Mouse (Mus musculus): ENCODE measurements around the gene Ss18l1. TPM values are rescaled to one million over a fixed set of nuclear protein-coding genes. Genes with fewer than 3 reads are reported as not detected.

Gene Ss18l1
- total and polyA plus RNA-seq, 3 experiments: 3.1 to 4.3 TPM; not detected in 1

DNA sequence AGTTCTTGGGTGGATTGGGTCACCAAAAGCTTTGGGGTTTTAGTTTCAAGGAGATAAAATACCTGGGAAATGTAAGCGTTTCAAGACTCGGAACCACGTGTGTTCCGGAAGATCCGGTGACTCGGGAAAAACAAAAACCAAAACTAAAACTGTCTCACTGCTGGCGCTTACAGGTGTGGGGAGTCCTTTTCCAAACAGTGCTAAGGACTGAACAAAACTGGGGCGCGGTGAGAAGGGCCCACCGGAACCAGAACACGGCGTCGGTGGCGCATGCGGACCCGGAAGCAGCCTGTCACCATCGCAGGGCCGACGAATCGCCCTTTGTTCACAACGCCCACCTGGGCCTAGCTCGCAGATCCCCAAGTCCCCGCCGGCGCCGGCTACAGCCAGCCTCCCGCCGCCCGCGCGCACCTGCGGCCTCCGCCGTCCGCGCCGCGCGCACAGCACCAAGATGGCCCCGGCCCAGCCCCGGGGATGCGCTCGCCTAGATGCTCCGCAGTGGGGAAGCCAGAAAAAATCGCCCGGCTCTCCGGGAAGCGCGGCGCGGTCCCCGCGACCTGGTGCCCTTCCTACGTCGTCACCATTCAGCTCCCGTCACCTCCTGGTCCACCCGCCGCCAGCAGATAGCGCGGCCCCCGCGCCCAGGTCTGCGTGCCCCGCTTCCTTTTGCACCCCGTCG is 593 bp upstream of the Ss18l1 start (continued):
- TF ChIP-seq TCF12 (IDR thresholded peaks at IDR 0.05; ENCODE audit: low read depth, low read length): no peak
- no peak for TF ChIP-seq ZKSCAN1 (IDR thresholded peaks at IDR 0.05; ENCODE audit: low read depth, low read length)

DNA sequence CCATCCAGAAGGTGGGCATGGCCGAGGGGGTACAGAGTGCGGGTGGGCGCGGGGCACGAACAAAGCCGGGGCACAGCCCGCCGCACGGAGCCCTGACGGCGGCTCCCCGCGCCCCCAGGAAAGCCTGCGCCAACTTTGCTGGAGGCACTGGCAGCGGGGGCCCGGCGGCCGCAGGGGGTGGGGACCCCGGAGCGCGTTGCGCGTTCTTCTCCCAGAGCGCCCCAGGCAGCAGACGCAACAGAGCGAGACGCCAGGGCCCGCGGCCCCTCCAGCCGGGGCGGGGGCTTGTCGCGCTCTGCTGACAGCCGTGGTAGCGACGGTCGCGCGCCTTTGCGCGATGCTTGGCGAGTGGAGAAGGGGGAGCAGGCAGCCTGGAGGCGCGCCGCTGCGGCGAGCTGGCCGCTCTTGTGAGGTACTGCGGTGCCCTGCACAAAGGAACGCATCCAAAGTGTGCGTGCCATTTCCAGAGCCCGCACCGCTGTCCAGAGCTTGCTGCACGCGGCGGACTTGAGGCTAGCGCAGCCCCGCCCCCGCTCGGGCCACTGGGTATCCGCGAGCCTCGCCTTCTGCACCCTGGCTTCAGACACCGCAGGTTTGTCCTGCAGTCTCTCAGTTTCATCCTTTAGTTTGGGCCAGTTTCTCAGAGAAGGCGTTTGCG is 678 bp downstream of the Ss18l1 start:
- Histone ChIP-seq H3K9me3 (replicated peaks; ENCODE audit: insufficient read depth, low read length) (no peaks in the 10 kb centered on the region), H3K36me3 (ENCODE audit: control insufficient read depth in 1 of 2, insufficient read depth in 2 of 2, low read length in 2 of 2) (peaks cover 8 to 13% of the 10 kb centered on the region in 2 experiments), H3K27ac (ENCODE audit: control insufficient read depth, low read depth, low read length) (peak overlapping the region; percentile 43), H3K4me3 (ENCODE audit: control insufficient read depth in 1 of 2, insufficient read depth in 1 of 2, low read depth in 2 of 2, low read length in 2 of 2) (peak overlapping the region; percentile 87 to 91), H3K27me3 (ENCODE audit: control insufficient read depth in 1 of 2, insufficient read depth in 2 of 2, low read length in 2 of 2) (no peaks in the 10 kb centered on the region), H3K79me2 (ENCODE audit: control insufficient read depth, insufficient read depth, low read length, poor library complexity) (peaks cover 43% of the 10 kb centered on the region), H3K4me1 (ENCODE audit: control insufficient read depth in 1 of 2, insufficient read depth in 2 of 2, low read length in 2 of 2) (peaks cover 4 to 17% of the 10 kb centered on the region in 2 experiments; a peak in 3 of 4 replicates), H3K9ac (ENCODE audit: control insufficient read depth, low read depth, low read length, poor library complexity, severe bottlenecking) (peak overlapping the region; percentile 87)
- DNase-seq (ENCODE audit: low read depth, low spot score): peak; percentile 85
- no peak for TF ChIP-seq USF2 (IDR thresholded peaks at IDR 0.05; ENCODE audit: borderline replicate concordance in 1 of 2, insufficient read depth in 1 of 2, low read depth in 1 of 2, low read length in 2 of 2)
- 0 out of 2 replicates have a peak, but pooled peaks have one; percentile 18 for TF ChIP-seq ELF1 (IDR thresholded peaks at IDR 0.05; ENCODE audit: low read depth, low read length)
- 0 out of 2 replicates have a peak, but pooled peaks have one; percentile 39 for TF ChIP-seq MAX (IDR thresholded peaks at IDR 0.05; ENCODE audit: low read length)
- TF ChIP-seq UBTF (IDR thresholded peaks at IDR 0.05; ENCODE audit: borderline replicate concordance, insufficient read depth, low read depth, low read length): no peak
- no peak for TF ChIP-seq GATA1 (IDR thresholded peaks at IDR 0.05; ENCODE audit: low read depth, low read length)
- TF ChIP-seq NRF1 (IDR thresholded peaks at IDR 0.05; ENCODE audit: insufficient read depth, low read depth, low read length, poor library complexity, severe bottlenecking): 0 out of 2 replicates have a peak, but pooled peaks have one; percentile 21
- 0 out of 2 replicates have a peak, but pooled peaks have one; percentile 7 for TF ChIP-seq BHLHE40 (IDR thresholded peaks at IDR 0.05; ENCODE audit: borderline replicate concordance, low read depth, low read length)
- TF ChIP-seq MEF2A (IDR thresholded peaks at IDR 0.05; ENCODE audit: extremely low read depth, insufficient replicate concordance, low read depth, low read length, poor library complexity, severe bottlenecking): no peak
- TF ChIP-seq MAFK (IDR thresholded peaks at IDR 0.05; ENCODE audit: borderline replicate concordance, low read depth, low read length): no peak
- TF ChIP-seq TAL1 (IDR thresholded peaks at IDR 0.05; ENCODE audit: low read length): no peak
- TF ChIP-seq HCFC1 (IDR thresholded peaks at IDR 0.05; ENCODE audit: low read depth, low read length): peak; percentile 81
- TF ChIP-seq MXI1 (IDR thresholded peaks at IDR 0.05; ENCODE audit: low read depth, low read length): peak; percentile 67
- no peak for TF ChIP-seq MYB (IDR thresholded peaks at IDR 0.05; ENCODE audit: low read depth, low read length)
- TF ChIP-seq CTCF (IDR thresholded peaks at IDR 0.05 in 2 of 3, conservative IDR thresholded peaks at IDR 0.05 in 1 of 3; ENCODE audit: control insufficient read depth in 1 of 3, insufficient read depth in 1 of 3, low read depth in 2 of 3, low read length in 3 of 3, poor library complexity in 1 of 3, severe bottlenecking in 1 of 3): no peak
- no peak for TF ChIP-seq SMC3 (IDR thresholded peaks at IDR 0.05; ENCODE audit: low read depth, low read length)
- TF ChIP-seq CHD2 (IDR thresholded peaks at IDR 0.05; ENCODE audit: low read length): peak; percentile 57
- TF ChIP-seq ZMIZ1 (IDR thresholded peaks at IDR 0.05; ENCODE audit: low read depth, low read length): no peak
- TF ChIP-seq USF1 (IDR thresholded peaks at IDR 0.05; ENCODE audit: low read depth, low read length): no peak
- no peak for TF ChIP-seq ZNF384 (IDR thresholded peaks at IDR 0.05; ENCODE audit: low read depth, low read length)
- no peak for TF ChIP-seq JUND (IDR thresholded peaks at IDR 0.05; ENCODE audit: low read depth, low read length)
- TF ChIP-seq POLR2AphosphoS5 (IDR thresholded peaks at IDR 0.05; ENCODE audit: borderline replicate concordance, low read depth, low read length): no peak
- no peak; the same call in 1 of the 2 replicates for TF ChIP-seq KAT2A (conservative IDR thresholded peaks at IDR 0.05; ENCODE audit: low read depth, low read length)
- TF ChIP-seq GABPA (IDR thresholded peaks at IDR 0.05; ENCODE audit: low read depth, low read length): no peak
- no peak; the same call in 1 of the 2 replicates for TF ChIP-seq E2F4 (IDR thresholded peaks at IDR 0.05; ENCODE audit: borderline replicate concordance, low read depth, low read length)
- no peak for TF ChIP-seq ZKSCAN1 (IDR thresholded peaks at IDR 0.05; ENCODE audit: low read depth, low read length)
- no peak for TF ChIP-seq POLR2AphosphoS2 (IDR thresholded peaks at IDR 0.05; ENCODE audit: low read length)
- no peak for TF ChIP-seq CHD1 (IDR thresholded peaks at IDR 0.05; ENCODE audit: low read depth, low read length)
- 0 out of 2 replicates have a peak, but pooled peaks have one; percentile 11 for TF ChIP-seq ETS1 (IDR thresholded peaks at IDR 0.05; ENCODE audit: low read depth, low read length)
- TF ChIP-seq NELFE (IDR thresholded peaks at IDR 0.05; ENCODE audit: low read depth, low read length): peak; percentile 34
- TF ChIP-seq EP300 (IDR thresholded peaks at IDR 0.05; ENCODE audit: low read depth in 1 of 2, low read length in 2 of 2): no peak
- peak; percentile 92 for TF ChIP-seq MAZ (IDR thresholded peaks at IDR 0.05; ENCODE audit: low read depth, low read length)

Data from MEL (cell line).